Mouse (Mus musculus): ENCODE measurements at regions not wholly inside any gene's neighbourhood (a gene's known extent, or its start where the extent isn't known, plus 50 kb on each side); places are given as distances from the start of the nearest gene placed in this dataset.

DNA sequence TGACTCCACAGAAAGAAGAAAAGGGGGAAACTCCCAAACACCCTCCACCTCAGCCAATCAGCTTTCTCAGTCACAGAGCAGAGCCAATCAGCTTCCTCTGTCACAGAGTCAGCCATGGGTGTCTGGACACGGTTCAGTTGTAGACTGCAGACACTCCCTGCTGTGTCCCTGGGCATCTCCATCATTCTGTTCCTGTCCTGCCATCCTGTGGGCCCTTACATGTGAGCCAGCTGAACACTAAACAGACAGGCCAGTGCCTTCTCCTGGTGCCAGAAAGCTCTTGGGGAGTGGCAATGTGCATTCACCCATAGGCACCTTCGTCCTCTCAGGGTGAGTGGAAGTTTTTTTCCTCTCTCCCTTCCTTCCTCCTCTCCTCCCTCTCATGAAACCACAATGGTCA, 81.7 kb downstream of the Cxcl12 start:
- TF ChIP-seq CTCF (IDR thresholded peaks at IDR 0.05) (no peak), EP300 (IDR thresholded peaks at IDR 0.05) (no peak)

Measured in lung, postnatal 0 days (tissue).